12 mouse cellular contexts compared by ENCODE assay signal in genomic region chr8:46526821-46527220, GRCm38 (mm10). TPM values are rescaled to one million over a fixed set of nuclear protein-coding genes. Genes with fewer than 3 reads are reported as not detected.
A peak's percentile ranks its signal among the peaks of the same experiment; 100 is the strongest.
DNase-seq lines count a peak whose midpoint lies in the region; ATAC-seq and TF ChIP-seq lines count a peak whose summit lies in the region.
"Had no signal": no experiment of that assay in that cellular context is flagged by ENCODE, and none has a peak within 500 bp of the region (broad histone marks: within the 10 kb centered on the region; RNA-seq: fewer than 3 reads in every experiment).

No protein-coding gene starts in this region.

- no peaks in the 10 kb centered on the region for H3K27me3 ChIP-seq in cerebellum, adult 2 months (ENCODE audit: control insufficient read depth, insufficient read depth, low read length)
- no peaks in the 10 kb centered on the region for H3K27me3 ChIP-seq in kidney, embryonic 15.5 days
- H3K27me3 ChIP-seq: limb, embryonic 13.5 days had no signal

- no peak for TF ChIP-seq POLR2A in cerebellum, adult 2 months (IDR thresholded peaks at IDR 0.05; ENCODE audit: borderline replicate concordance, insufficient read depth, low read length)

- DNase-seq in cerebellum, postnatal 14 days: peak; percentile 27 to 52
- no peak for DNase-seq in cerebellum, adult 2 months
- DNase-seq in kidney, adult 9 months: no peak
- peak; percentile 40 for DNase-seq in retina, postnatal 1 day
- DNase-seq in retina, embryonic 14.5 days (ENCODE audit: low spot score): no peak
- DNase-seq in adrenal gland, adult (ENCODE audit: inconsistent age in 2 of 2, low spot score in 1 of 2): no peak
- DNase-seq: embryo, embryonic 11 days; heart, adult 18-20 months had no signal

- no peaks in the 10 kb centered on the region for H3K9me3 ChIP-seq in kidney, embryonic 15.5 days (replicated peaks)
- H3K9me3 ChIP-seq: limb, embryonic 13.5 days had no signal

- peaks cover 7% of the 10 kb centered on the region; the same call in 1 of the 2 replicates for H3K36me3 ChIP-seq in kidney, embryonic 15.5 days

- no peak for TF ChIP-seq CTCF in cerebellum, adult 2 months (IDR thresholded peaks at IDR 0.05; ENCODE audit: borderline replicate concordance, insufficient read depth, low read depth, low read length)

- no peaks in the 10 kb centered on the region for H3K4me1 ChIP-seq in cerebellum, adult 2 months (ENCODE audit: control insufficient read depth, insufficient read depth, low read length)
- peaks cover 14% of the 10 kb centered on the region; the same call in 1 of the 2 replicates for H3K4me1 ChIP-seq in kidney, embryonic 15.5 days

- no peak overlapping the region for H3K4me2 ChIP-seq in kidney, embryonic 15.5 days
- H3K4me2 ChIP-seq: limb, embryonic 13.5 days had no signal

- H3K4me3 ChIP-seq in cerebellum, adult 2 months (replicated peaks; ENCODE audit: insufficient read depth, low read depth, low read length): no peak overlapping the region
- H3K4me3 ChIP-seq in kidney, embryonic 15.5 days (replicated peaks): no peak overlapping the region
- H3K4me3 ChIP-seq: limb, embryonic 13.5 days had no signal

- ATAC-seq in kidney, embryonic 15.5 days (replicated peaks; ENCODE audit: low FRiP score): peak; percentile 69
- no peak for ATAC-seq in granulocyte monocyte progenitor cell, adult 5-6 weeks (replicated peaks; ENCODE audit: poor library complexity, severe bottlenecking)

- WGBS in cerebellum, adult 2 months: 22% methylated on average over 10 of the region's 10 CpGs
- 56% methylated on average over 10 of the region's 10 CpGs for WGBS in kidney, embryonic 15.5 days

- no peak overlapping the region for H3K9ac ChIP-seq in kidney, embryonic 15.5 days
- H3K9ac ChIP-seq: limb, embryonic 13.5 days had no signal

- no peak overlapping the region for H3K27ac ChIP-seq in cerebellum, adult 2 months (ENCODE audit: insufficient read depth, low read length)
- H3K27ac ChIP-seq in kidney, embryonic 15.5 days: no peak overlapping the region
- H3K27ac ChIP-seq: limb, embryonic 13.5 days; macrophage had no signal

RNA-seq across cellular contexts. Expression of gene Cenpu, which starts 25.0 kb away (rescaled TPM):
- polyA plus RNA-seq in cerebellum, adult 2 months (2012; rRNA removed): 1.3 and 1.4 TPM in 2 replicates
- polyA plus RNA-seq in kidney, embryonic 15.5 days (2015; fragmentation: Nextera tagmentation; extraction: Ambion mirVana): 18.5 and 19.7 TPM in 2 replicates
- total RNA-seq in granulocyte monocyte progenitor cell, adult 5-6 weeks (2014; fragmentation: Nextera tagmentation): 21.1 and 48.4 TPM in 2 replicates
- total RNA-seq in granulocyte monocyte progenitor cell, adult 5-6 weeks (2017): 65.7 and 125 TPM in 2 replicates

RNA-seq across cellular contexts. Expression of gene Acsl1, which starts 56.0 kb away (rescaled TPM):
- polyA plus RNA-seq in cerebellum, adult 2 months (2012; rRNA removed): 47.7 and 51.1 TPM in 2 replicates
- 18.5 and 18.8 TPM in 2 replicates for polyA plus RNA-seq in kidney, embryonic 15.5 days (2015; fragmentation: Nextera tagmentation; extraction: Ambion mirVana)
- 55.7 and 60.2 TPM in 2 replicates for total RNA-seq in granulocyte monocyte progenitor cell, adult 5-6 weeks (2014; fragmentation: Nextera tagmentation)
- 75.4 and 121 TPM in 2 replicates for total RNA-seq in granulocyte monocyte progenitor cell, adult 5-6 weeks (2017)

Comparison
In these comparisons a context has a peak if more than half of its experiments do, and no peak if none do; other contexts are left out.
1. DNase-seq: peak in cerebellum, postnatal 14 days (2 of 2) and retina, postnatal 1 day (single experiment); none in cerebellum, adult 2 months (0 of 2), kidney, adult 9 months (single experiment), retina, embryonic 14.5 days (single experiment) and adrenal gland, adult (0 of 2).